Mouse (Mus musculus): ENCODE measurements around the gene Ccdc186. TPM values are rescaled to one million over a fixed set of nuclear protein-coding genes. Genes with fewer than 3 reads are reported as not detected.

Ccdc186 gene
- polyA plus RNA-seq (2015; fragmentation: Nextera tagmentation; extraction: Ambion mirVana) = 5.7 and 6.4 TPM in 2 replicates

- Histone ChIP-seq H3K4me1 (replicated peaks) (peaks cover 35% of the 10 kb centered on the region), H3K9ac (peak within 1 kb of the TSS; percentile 95), H3K27ac (peak within 1 kb of the TSS; percentile 84), H3K4me2 (peak within 1 kb of the TSS; percentile 76), H3K4me3 (replicated peaks) (peak within 1 kb of the TSS; percentile 98), H3K27me3 (peaks cover 28% of the 10 kb centered on the region), H3K9me3 (replicated peaks) (0 out of 2 replicates have a peak, but pooled peaks cover 2% of the 10 kb centered on the region), H3K36me3 (no peaks in the 10 kb centered on the region)
- ATAC-seq (ENCODE audit: low read depth) (peak; percentile 97), DNase-seq (peak; percentile 93)
- WGBS (ENCODE audit: insufficient replicate concordance) = under 1% methylated on average over 79 of the region's 79 CpGs
Measured at GRCm38 (mm10) chr19:56821798-56822447, at the start of gene Ccdc186. TSS of gene Ccdc186 (minus strand) at chr19:56822190.

- DNase-seq (no peak), ATAC-seq (ENCODE audit: low read depth) (no peak)
- Histone ChIP-seq H3K9me3 (replicated peaks) (no peaks in the 10 kb centered on the region), H3K36me3 (no peaks in the 10 kb centered on the region), H3K27ac (no peak overlapping the region), H3K4me1 (replicated peaks) (no peaks in the 10 kb centered on the region), H3K9ac (no peak overlapping the region), H3K4me3 (replicated peaks) (no peak overlapping the region), H3K4me2 (no peak overlapping the region), H3K27me3 (peaks cover 33% of the 10 kb centered on the region)
- WGBS (ENCODE audit: insufficient replicate concordance) = 50% methylated on average over 4 of the region's 4 CpGs
Measured at GRCm38 (mm10) chr19:56867701-56868100, 45.7 kb upstream of the Ccdc186 start.

- Histone ChIP-seq H3K27me3 (no peaks in the 10 kb centered on the region), H3K9me3 (replicated peaks) (no peaks in the 10 kb centered on the region), H3K27ac (no peak overlapping the region), H3K4me1 (replicated peaks) (peaks cover 4% of the 10 kb centered on the region; the same call in 1 of the 2 replicates), H3K4me3 (replicated peaks) (no peak overlapping the region), H3K36me3 (no peaks in the 10 kb centered on the region), H3K9ac (no peak overlapping the region), H3K4me2 (no peak overlapping the region)
- 44% methylated on average over 5 of the region's 5 CpGs for WGBS (ENCODE audit: insufficient replicate concordance)
- DNase-seq (no peak), ATAC-seq (ENCODE audit: low read depth) (no peak)
Measured at GRCm38 (mm10) chr19:56856455-56856854, 34.5 kb upstream of the Ccdc186 start.

- Histone ChIP-seq H3K9me3 (replicated peaks) (no peaks in the 10 kb centered on the region), H3K4me2 (no peak overlapping the region), H3K9ac (no peak overlapping the region), H3K4me3 (replicated peaks) (no peak overlapping the region), H3K27me3 (no peaks in the 10 kb centered on the region), H3K36me3 (no peaks in the 10 kb centered on the region), H3K4me1 (replicated peaks) (peaks cover 4% of the 10 kb centered on the region; the same call in 1 of the 2 replicates), H3K27ac (no peak overlapping the region)
- DNase-seq = peak; percentile 2
- no peak for ATAC-seq (ENCODE audit: low read depth)
Measured at GRCm38 (mm10) chr19:56852590-56852989, 30.6 kb upstream of the Ccdc186 start.

- H3K27me3 ChIP-seq = no peaks in the 10 kb centered on the region
- WGBS (ENCODE audit: insufficient replicate concordance) = 73% methylated on average over 12 of the region's 12 CpGs
- H3K27ac ChIP-seq = no peak overlapping the region
- DNase-seq = no peak
- no peak overlapping the region for H3K4me3 ChIP-seq (replicated peaks)
- no peak for ATAC-seq (ENCODE audit: low read depth)
- H3K36me3 ChIP-seq = no peaks in the 10 kb centered on the region
- no peak overlapping the region for H3K9ac ChIP-seq
- H3K9me3 ChIP-seq (replicated peaks) = no peaks in the 10 kb centered on the region
- H3K4me1 ChIP-seq (replicated peaks) = no peaks in the 10 kb centered on the region
- H3K4me2 ChIP-seq = no peak overlapping the region
Measured at GRCm38 (mm10) chr19:56842974-56843373, 21.0 kb upstream of the Ccdc186 start.

- no peak for DNase-seq
- Histone ChIP-seq H3K27me3 (no peaks in the 10 kb centered on the region), H3K4me2 (no peak overlapping the region), H3K36me3 (no peaks in the 10 kb centered on the region), H3K4me1 (replicated peaks) (no peaks in the 10 kb centered on the region), H3K9ac (no peak overlapping the region), H3K27ac (no peak overlapping the region), H3K4me3 (replicated peaks) (no peak overlapping the region), H3K9me3 (replicated peaks) (no peaks in the 10 kb centered on the region)
- 77% methylated on average over 17 of the region's 17 CpGs for WGBS (ENCODE audit: insufficient replicate concordance)
- no peak for ATAC-seq (ENCODE audit: low read depth)
Measured at GRCm38 (mm10) chr19:56838942-56839706, 17.1 kb upstream of the Ccdc186 start.

GRCm38 (mm10) chr19:56835340-56835739, 13.3 kb upstream of the Ccdc186 start:
- H3K4me2 ChIP-seq = no peak overlapping the region
- H3K27ac ChIP-seq = no peak overlapping the region
- DNase-seq = no peak
- H3K4me3 ChIP-seq (replicated peaks) = no peak overlapping the region
- no peaks in the 10 kb centered on the region for H3K4me1 ChIP-seq (replicated peaks)
- no peaks in the 10 kb centered on the region for H3K27me3 ChIP-seq
- WGBS (ENCODE audit: insufficient replicate concordance) = 74% methylated on average over 9 of the region's 9 CpGs
- no peak overlapping the region for H3K9ac ChIP-seq
- no peaks in the 10 kb centered on the region for H3K36me3 ChIP-seq
- no peaks in the 10 kb centered on the region for H3K9me3 ChIP-seq (replicated peaks)
- ATAC-seq (ENCODE audit: low read depth) = no peak

- ATAC-seq (ENCODE audit: low read depth) = no peak
- no peak overlapping the region for H3K4me2 ChIP-seq
- H3K4me3 ChIP-seq (replicated peaks) = no peak overlapping the region
- no peaks in the 10 kb centered on the region for H3K4me1 ChIP-seq (replicated peaks)
- H3K27ac ChIP-seq = no peak overlapping the region
- WGBS (ENCODE audit: insufficient replicate concordance) = 86% methylated on average over 4 of the region's 4 CpGs
- peaks cover 24% of the 10 kb centered on the region for H3K27me3 ChIP-seq
- no peaks in the 10 kb centered on the region for H3K36me3 ChIP-seq
- H3K9ac ChIP-seq = no peak overlapping the region
- H3K9me3 ChIP-seq (replicated peaks) = 0 out of 2 replicates have a peak, but pooled peaks cover 2% of the 10 kb centered on the region
- no peak for DNase-seq
Measured at GRCm38 (mm10) chr19:56830163-56830562, 8.2 kb upstream of the Ccdc186 start.

GRCm38 (mm10) chr19:56829267-56829666, 7.3 kb upstream of the Ccdc186 start:
- WGBS (ENCODE audit: insufficient replicate concordance) = 73% methylated on average over 9 of the region's 9 CpGs
- Histone ChIP-seq H3K4me1 (replicated peaks) (no peaks in the 10 kb centered on the region), H3K9ac (no peak overlapping the region), H3K4me3 (replicated peaks) (no peak overlapping the region), H3K4me2 (no peak overlapping the region), H3K27me3 (peaks cover 28% of the 10 kb centered on the region), H3K9me3 (replicated peaks) (0 out of 2 replicates have a peak, but pooled peaks cover 2% of the 10 kb centered on the region), H3K27ac (no peak overlapping the region), H3K36me3 (no peaks in the 10 kb centered on the region)
- DNase-seq (no peak), ATAC-seq (ENCODE audit: low read depth) (no peak)

GRCm38 (mm10) chr19:56828305-56828704, 6.3 kb upstream of the Ccdc186 start:
- Histone ChIP-seq H3K27ac (no peak overlapping the region), H3K4me1 (replicated peaks) (no peaks in the 10 kb centered on the region), H3K36me3 (no peaks in the 10 kb centered on the region), H3K4me2 (no peak overlapping the region), H3K4me3 (replicated peaks) (no peak overlapping the region), H3K27me3 (peaks cover 30% of the 10 kb centered on the region), H3K9ac (no peak overlapping the region), H3K9me3 (replicated peaks) (0 out of 2 replicates have a peak, but pooled peaks cover 2% of the 10 kb centered on the region)
- DNase-seq (no peak), ATAC-seq (ENCODE audit: low read depth) (no peak)
- 77% methylated on average over 11 of the region's 11 CpGs for WGBS (ENCODE audit: insufficient replicate concordance)

- no peak for DNase-seq
- Histone ChIP-seq H3K4me2 (no peak within 1 kb of the TSS), H3K27ac (no peak within 1 kb of the TSS)
Measured at GRCm38 (mm10) chr19:56826047-56826631, 4.1 kb upstream of the Ccdc186 start, which contains the start of gene Tdrd1. TSS of gene Tdrd1 (plus strand) at chr19:56826209.

More at GRCm38 (mm10) chr19:56826047-56826631, 4.1 kb upstream of the Ccdc186 start, which contains the start of gene Tdrd1:
- no peak for ATAC-seq (ENCODE audit: low read depth)
- Histone ChIP-seq H3K36me3 (no peaks in the 10 kb centered on the region), H3K9me3 (replicated peaks) (0 out of 2 replicates have a peak, but pooled peaks cover 2% of the 10 kb centered on the region), H3K4me1 (replicated peaks) (peaks cover 7% of the 10 kb centered on the region), H3K27me3 (peaks cover 34% of the 10 kb centered on the region), H3K9ac (no peak within 1 kb of the TSS), H3K4me3 (replicated peaks) (no peak within 1 kb of the TSS)
- 47% methylated on average over 44 of the region's 44 CpGs for WGBS (ENCODE audit: insufficient replicate concordance)

Measured in liver, embryonic 13.5 days (tissue).